Mouse (Mus musculus): Measurements from ENCODE around the gene Pld4. TPM values are rescaled to one million over a fixed set of nuclear protein-coding genes. Genes with fewer than 3 reads are reported as not detected.

Pld4 gene
- polyA plus RNA-seq, 1 experiment from 2014 or later = 5.2 TPM

- no peaks in the 10 kb centered on the region for H3K27me3 ChIP-seq (ENCODE audit: insufficient read depth, poor library complexity, severe bottlenecking)
- peaks cover 41% of the 10 kb centered on the region for H3K4me1 ChIP-seq (replicated peaks)
- no peak overlapping the region for H3K4me3 ChIP-seq
- H3K36me3 ChIP-seq = peaks cover 44% of the 10 kb centered on the region
- WGBS = 61% methylated on average over 25 of the region's 25 CpGs
- no peaks in the 10 kb centered on the region for H3K9me3 ChIP-seq
- DNase-seq (ENCODE audit: low spot score) = peak; percentile 75
- peak overlapping the region; percentile 80 for H3K27ac ChIP-seq
These were observed 17.1 kb upstream of the Pld4 start for GRCm38 (mm10) chr12:112743168-112743975.

- Histone ChIP-seq H3K4me1 (replicated peaks) (peaks cover 41% of the 10 kb centered on the region), H3K4me3 (no peak overlapping the region), H3K36me3 (peaks cover 36% of the 10 kb centered on the region), H3K27me3 (ENCODE audit: insufficient read depth, poor library complexity, severe bottlenecking) (no peaks in the 10 kb centered on the region), H3K27ac (0 out of 2 replicates have a peak overlapping the region, but pooled peaks have one; percentile 19), H3K9me3 (no peaks in the 10 kb centered on the region)
- DNase-seq (ENCODE audit: low spot score) = no peak
- WGBS = 86% methylated on average over 11 of the region's 11 CpGs
These were observed 16.2 kb upstream of the Pld4 start for GRCm38 (mm10) chr12:112744211-112744610.

GRCm38 (mm10) chr12:112744891-112745580 is 15.4 kb upstream of the Pld4 start:
- Histone ChIP-seq H3K4me1 (replicated peaks) (peaks cover 41% of the 10 kb centered on the region), H3K36me3 (peaks cover 28% of the 10 kb centered on the region), H3K27ac (peak overlapping the region; percentile 91; the same call in 1 of the 2 replicates), H3K9me3 (no peaks in the 10 kb centered on the region), H3K27me3 (ENCODE audit: insufficient read depth, poor library complexity, severe bottlenecking) (no peaks in the 10 kb centered on the region), H3K4me3 (no peak overlapping the region)
- no peak for DNase-seq (ENCODE audit: low spot score)
- WGBS = 87% methylated on average over 10 of the region's 10 CpGs

GRCm38 (mm10) chr12:112745716-112746115 is 14.7 kb upstream of the Pld4 start:
- Histone ChIP-seq H3K4me3 (no peak overlapping the region), H3K27me3 (ENCODE audit: insufficient read depth, poor library complexity, severe bottlenecking) (no peaks in the 10 kb centered on the region), H3K36me3 (peaks cover 21% of the 10 kb centered on the region; the same call in 1 of the 2 replicates), H3K9me3 (no peaks in the 10 kb centered on the region), H3K4me1 (replicated peaks) (peaks cover 41% of the 10 kb centered on the region), H3K27ac (peak overlapping the region; percentile 91)
- 91% methylated on average over 10 of the region's 10 CpGs for WGBS
- no peak for DNase-seq (ENCODE audit: low spot score)

- Histone ChIP-seq H3K27ac (peak overlapping the region; percentile 91), H3K4me1 (replicated peaks) (peaks cover 41% of the 10 kb centered on the region), H3K4me3 (no peak overlapping the region; the same call in 1 of the 2 replicates), H3K27me3 (ENCODE audit: insufficient read depth, poor library complexity, severe bottlenecking) (no peaks in the 10 kb centered on the region), H3K9me3 (no peaks in the 10 kb centered on the region), H3K36me3 (peaks cover 18% of the 10 kb centered on the region; the same call in 1 of the 2 replicates)
- DNase-seq (ENCODE audit: low spot score) = no peak
- 86% methylated on average over 4 of the region's 4 CpGs for WGBS
These were observed 14.0 kb upstream of the Pld4 start for GRCm38 (mm10) chr12:112746461-112746807.

GRCm38 (mm10) chr12:112746808-112747605 is 13.4 kb upstream of the Pld4 start:
- H3K4me3 ChIP-seq = peak overlapping the region; percentile 31
- peak; percentile 61 for DNase-seq (ENCODE audit: low spot score)

GRCm38 (mm10) chr12:112747606-112747970 is 12.9 kb upstream of the Pld4 start:
- no peaks in the 10 kb centered on the region for H3K27me3 ChIP-seq (ENCODE audit: insufficient read depth, poor library complexity, severe bottlenecking)
- 74% methylated on average over 8 of the region's 8 CpGs for WGBS
- H3K27ac ChIP-seq = peak overlapping the region; percentile 91
- DNase-seq (ENCODE audit: low spot score) = no peak
- H3K36me3 ChIP-seq = peaks cover 18% of the 10 kb centered on the region; the same call in 1 of the 2 replicates
- peak overlapping the region; percentile 31; the same call in 1 of the 2 replicates for H3K4me3 ChIP-seq
- peaks cover 38% of the 10 kb centered on the region for H3K4me1 ChIP-seq (replicated peaks)
- no peaks in the 10 kb centered on the region for H3K9me3 ChIP-seq

More at GRCm38 (mm10) chr12:112746808-112747605, 13.4 kb upstream of the Pld4 start:
- Histone ChIP-seq H3K36me3 (peaks cover 18% of the 10 kb centered on the region; the same call in 1 of the 2 replicates), H3K4me1 (replicated peaks) (peaks cover 41% of the 10 kb centered on the region), H3K27me3 (ENCODE audit: insufficient read depth, poor library complexity, severe bottlenecking) (no peaks in the 10 kb centered on the region), H3K9me3 (no peaks in the 10 kb centered on the region), H3K27ac (peak overlapping the region; percentile 91)
- 19% methylated on average over 10 of the region's 10 CpGs for WGBS

- Histone ChIP-seq H3K27ac (no peak overlapping the region), H3K4me1 (replicated peaks) (peaks cover 19% of the 10 kb centered on the region), H3K27me3 (ENCODE audit: insufficient read depth, poor library complexity, severe bottlenecking) (no peaks in the 10 kb centered on the region), H3K9me3 (no peaks in the 10 kb centered on the region), H3K36me3 (no peaks in the 10 kb centered on the region), H3K4me3 (no peak overlapping the region)
- DNase-seq (ENCODE audit: low spot score) = no peak
- 90% methylated on average over 12 of the region's 12 CpGs for WGBS
These were observed 9.5 kb upstream of the Pld4 start for GRCm38 (mm10) chr12:112750976-112751375.

GRCm38 (mm10) chr12:112752399-112752798 is 8.1 kb upstream of the Pld4 start:
- no peaks in the 10 kb centered on the region for H3K27me3 ChIP-seq (ENCODE audit: insufficient read depth, poor library complexity, severe bottlenecking)
- DNase-seq (ENCODE audit: low spot score) = no peak
- 69% methylated on average over 2 of the region's 2 CpGs for WGBS
- no peaks in the 10 kb centered on the region for H3K9me3 ChIP-seq
- no peaks in the 10 kb centered on the region for H3K36me3 ChIP-seq
- peaks cover 9% of the 10 kb centered on the region for H3K4me1 ChIP-seq (replicated peaks)
- no peak overlapping the region for H3K4me3 ChIP-seq
- no peak overlapping the region for H3K27ac ChIP-seq

GRCm38 (mm10) chr12:112755900-112756299 is 4.6 kb upstream of the Pld4 start:
- H3K4me3 ChIP-seq = no peak overlapping the region
- WGBS = 80% methylated on average over 4 of the region's 4 CpGs

GRCm38 (mm10) chr12:112757896-112758295 is 2.6 kb upstream of the Pld4 start:
- Histone ChIP-seq H3K4me1 (replicated peaks) (peaks cover 7% of the 10 kb centered on the region), H3K27me3 (ENCODE audit: insufficient read depth, poor library complexity, severe bottlenecking) (no peaks in the 10 kb centered on the region), H3K36me3 (no peaks in the 10 kb centered on the region), H3K4me3 (no peak overlapping the region), H3K27ac (no peak overlapping the region), H3K9me3 (no peaks in the 10 kb centered on the region)
- 94% methylated on average over 5 of the region's 5 CpGs for WGBS
- no peak for DNase-seq (ENCODE audit: low spot score)

More at GRCm38 (mm10) chr12:112755900-112756299, 4.6 kb upstream of the Pld4 start:
- Histone ChIP-seq H3K36me3 (no peaks in the 10 kb centered on the region), H3K4me1 (replicated peaks) (peaks cover 6% of the 10 kb centered on the region), H3K27ac (no peak overlapping the region), H3K9me3 (no peaks in the 10 kb centered on the region), H3K27me3 (ENCODE audit: insufficient read depth, poor library complexity, severe bottlenecking) (no peaks in the 10 kb centered on the region)
- DNase-seq (ENCODE audit: low spot score) = no peak

GRCm38 (mm10) chr12:112759471-112759870 is 984 bp upstream of the Pld4 start:
- WGBS = 86% methylated on average over 3 of the region's 3 CpGs
- Histone ChIP-seq H3K36me3 (no peaks in the 10 kb centered on the region), H3K9me3 (no peaks in the 10 kb centered on the region), H3K27ac (no peak overlapping the region), H3K4me3 (no peak overlapping the region), H3K27me3 (ENCODE audit: insufficient read depth, poor library complexity, severe bottlenecking) (no peaks in the 10 kb centered on the region), H3K4me1 (replicated peaks) (peaks cover 7% of the 10 kb centered on the region)
- DNase-seq (ENCODE audit: low spot score) = no peak
